Mouse (Mus musculus): ENCODE results near the gene Tmem50a.

The Tmem50a gene

DNA sequence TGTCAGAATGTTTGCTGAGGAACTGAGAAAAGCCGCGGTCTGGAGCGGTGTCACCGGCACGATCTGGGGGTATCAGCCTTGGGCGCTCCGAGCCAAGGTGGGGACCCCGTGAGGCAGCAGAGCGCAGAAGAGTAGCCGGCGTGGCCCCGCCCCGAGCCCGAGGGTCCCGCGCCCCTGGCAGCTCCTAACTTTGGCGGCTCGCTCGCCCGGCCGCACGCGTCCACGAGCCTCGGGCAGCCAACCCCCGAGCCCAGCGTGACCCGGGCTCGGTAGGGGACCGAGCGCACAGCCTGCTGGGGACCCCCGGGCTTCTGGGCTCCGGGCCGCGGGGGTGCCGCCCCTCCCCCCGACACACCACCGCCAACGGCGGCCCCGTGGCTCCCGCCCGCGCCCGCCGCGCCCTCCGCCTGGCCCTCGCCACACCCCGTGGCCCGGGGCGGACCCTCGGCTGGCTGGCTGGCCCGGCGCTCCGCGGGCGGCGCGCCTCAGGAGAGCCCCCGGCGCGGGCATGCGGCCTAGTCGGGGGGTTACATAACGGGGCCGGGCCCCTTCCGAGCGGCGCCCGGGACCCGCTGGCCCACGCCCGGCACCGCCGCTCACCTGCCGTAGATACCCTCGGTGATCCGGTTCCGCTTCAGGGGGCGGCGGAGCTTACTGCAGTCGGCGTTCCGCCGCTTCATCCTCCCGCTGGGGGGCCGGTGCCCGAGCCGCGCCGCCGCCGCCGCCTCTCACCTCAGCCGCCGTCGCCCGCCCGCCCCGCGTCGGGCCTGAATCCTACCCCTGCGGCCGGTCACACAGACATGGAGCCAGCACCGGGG lies 62.2 kb downstream of the Tmem50a start:
- peak; percentile 58 to 76 for DNase-seq (ENCODE audit: low spot score in 2 of 2)

DNA sequence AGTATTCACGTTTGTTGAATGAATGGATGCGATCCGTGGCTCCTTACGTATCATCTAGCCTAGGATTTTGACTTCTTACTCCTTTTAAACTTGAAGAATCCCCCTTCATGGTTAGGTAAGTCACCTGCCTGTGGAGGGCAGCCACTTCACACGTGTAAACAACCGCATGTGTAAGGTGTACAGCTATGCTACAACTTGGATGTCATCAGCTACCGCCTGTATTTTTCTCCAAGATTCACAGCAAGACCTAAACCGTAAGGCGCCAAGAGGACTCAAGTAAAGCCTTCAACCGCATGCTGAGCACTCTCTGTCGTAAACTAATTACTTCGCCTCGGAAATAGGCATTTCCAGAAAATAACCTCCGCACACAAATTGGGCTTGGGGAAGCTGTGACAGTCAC lies 62.9 kb downstream of the Tmem50a start:
- DNase-seq (ENCODE audit: low spot score in 2 of 2), result no peak

DNA sequence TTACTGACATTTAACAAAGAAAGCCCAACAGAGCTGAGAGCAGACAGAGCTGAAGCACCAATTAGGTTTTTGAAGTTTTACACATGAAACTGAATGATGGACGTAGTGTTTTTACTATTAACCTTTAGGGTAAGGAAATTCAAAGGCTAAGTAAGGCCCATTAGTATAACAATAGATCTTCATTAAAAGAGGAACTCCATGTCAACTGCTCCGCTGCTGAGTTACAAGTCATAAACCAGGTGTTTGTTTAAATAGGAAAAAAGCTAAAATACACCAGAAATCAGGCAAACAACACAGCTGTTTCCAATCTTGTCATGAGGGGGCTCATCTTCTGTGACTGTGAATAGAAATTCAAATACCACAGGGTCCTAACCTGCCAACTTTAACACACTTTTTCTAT lies 63.6 kb downstream of the Tmem50a start:
- no peak for DNase-seq (ENCODE audit: low spot score in 2 of 2)

DNA sequence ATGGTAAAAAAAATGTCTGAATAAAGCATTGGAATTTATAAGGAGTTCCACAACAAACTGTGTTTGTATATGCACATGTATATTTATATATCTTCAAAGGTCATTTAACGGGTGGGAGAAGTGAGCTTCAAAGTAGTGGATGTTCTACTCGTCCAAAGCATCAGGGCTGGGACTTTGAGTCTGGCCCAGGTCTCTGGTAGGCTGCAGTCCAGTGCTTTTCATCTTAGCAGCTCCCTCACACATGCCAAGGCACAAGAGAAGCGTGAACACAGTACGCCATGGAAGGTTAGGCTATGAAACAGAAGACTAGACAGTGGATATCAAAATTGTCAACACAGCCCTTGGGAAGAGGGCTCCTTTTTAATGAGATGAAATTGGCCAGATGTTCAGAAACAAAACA lies 64.3 kb downstream of the Tmem50a start:
- no peak for DNase-seq (ENCODE audit: low spot score in 2 of 2)
